In the genomic region with DNA sequence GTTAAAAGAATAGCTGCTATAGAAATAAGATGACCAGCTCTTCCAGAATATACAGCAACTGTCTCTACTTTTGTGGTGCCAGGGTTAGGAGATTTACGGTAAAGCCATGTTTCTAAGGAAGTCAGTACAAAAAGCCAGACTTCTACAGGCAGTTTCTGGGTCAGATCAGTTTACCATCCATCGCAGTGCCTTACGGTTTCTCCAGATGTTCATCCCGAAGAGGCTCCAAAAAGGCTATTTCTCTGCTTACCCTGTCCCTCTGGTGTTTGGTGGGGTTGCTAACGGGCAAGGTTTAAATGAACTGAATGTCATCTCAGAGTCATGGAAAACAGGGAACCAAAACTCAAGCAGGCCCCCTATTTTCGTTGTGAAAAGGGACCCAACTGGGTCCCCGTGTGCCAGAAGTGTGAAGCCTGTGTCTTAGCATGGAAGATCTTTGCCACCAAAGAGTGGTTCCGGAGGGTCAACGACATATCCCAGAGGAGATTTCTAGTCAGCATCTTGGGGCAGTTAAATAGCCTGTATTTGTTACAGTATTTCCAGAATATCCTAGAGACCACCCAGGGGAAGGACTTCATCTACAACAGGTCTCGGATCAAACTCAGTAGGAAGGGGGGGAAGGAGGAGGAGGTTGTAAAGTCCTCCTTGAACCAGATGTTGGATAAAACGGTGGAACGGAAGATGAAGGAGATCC, we compare ENCODE assay signal across 9 mouse cellular contexts. TPM values are rescaled to one million over a fixed set of nuclear protein-coding genes. Genes with fewer than 3 reads are reported as not detected.
DNase-seq lines count a peak whose midpoint lies in the region; ATAC-seq lines count a peak whose summit lies in the region.
"Had no signal": no experiment of that assay in that cellular context is flagged by ENCODE, and none has a peak within 500 bp of the region (broad histone marks: within the 10 kb centered on the region; RNA-seq: fewer than 3 reads in every experiment).

A gene (plus strand): TSS at position 109 of the 694 bp plus-strand sequence.

- H3K9me3 ChIP-seq in embryonic facial prominence, embryonic 11.5 days (replicated peaks; ENCODE audit: control insufficient read depth, low read length) = no peaks in the 10 kb centered on the region
- H3K9me3 ChIP-seq in hindbrain, embryonic 11.5 days (ENCODE audit: control insufficient read depth, low read length) = no peaks in the 10 kb centered on the region
- no peaks in the 10 kb centered on the region for H3K9me3 ChIP-seq in midbrain, embryonic 14.5 days (ENCODE audit: control insufficient read depth, low read length)

- no peak for ATAC-seq in embryonic facial prominence, embryonic 11.5 days (replicated peaks; ENCODE audit: insufficient number of reproducible peaks, low FRiP score, low TSS enrichment, low read depth)
- no peak for ATAC-seq in hindbrain, embryonic 11.5 days (ENCODE audit: low FRiP score)
- no peak for ATAC-seq in midbrain, embryonic 14.5 days (ENCODE audit: low FRiP score, low TSS enrichment)

- no peaks in the 10 kb centered on the region for H3K27me3 ChIP-seq in embryonic facial prominence, embryonic 11.5 days (ENCODE audit: control insufficient read depth, insufficient read depth, low read length)
- no peaks in the 10 kb centered on the region for H3K27me3 ChIP-seq in hindbrain, embryonic 11.5 days (ENCODE audit: control insufficient read depth, insufficient read depth, low read length)
- H3K27me3 ChIP-seq in midbrain, embryonic 14.5 days (ENCODE audit: control insufficient read depth, insufficient read depth, low read length) = no peaks in the 10 kb centered on the region

- no peak within 1 kb of the TSS for H3K4me3 ChIP-seq in embryonic facial prominence, embryonic 11.5 days (ENCODE audit: low read depth, low read length)
- no peak within 1 kb of the TSS for H3K4me3 ChIP-seq in hindbrain, embryonic 11.5 days (ENCODE audit: low read depth, low read length)
- no peak within 1 kb of the TSS for H3K4me3 ChIP-seq in midbrain, embryonic 14.5 days (replicated peaks; ENCODE audit: low read depth, low read length)
- H3K4me3 ChIP-seq: erythroblast, embryonic 14.5 days had no signal

- DNase-seq in spleen, postnatal 36 days (ENCODE audit: low spot score in 2 of 2) = peak; percentile 12 to 34
- DNase-seq in spleen, postnatal 14 days (ENCODE audit: low spot score in 2 of 2) = no peak
- peak; percentile 87 for DNase-seq in embryonic facial prominence, embryonic 11.5 days (ENCODE audit: low spot score)
- DNase-seq in hindbrain, embryonic 11.5 days (ENCODE audit: low spot score) = peak; percentile 52
- DNase-seq in left cerebral cortex, postnatal 25 days (ENCODE audit: low spot score in 2 of 2) = peak; percentile 15 to 51
- DNase-seq in midbrain, embryonic 14.5 days = peak; percentile 74
- peak; percentile 14 for DNase-seq in yolk sac, embryonic 10.5 days (ENCODE audit: low spot score)
- no peak for DNase-seq in gastrocnemius, postnatal 36 days

- no peaks in the 10 kb centered on the region; the same call in 1 of the 2 replicates for H3K4me1 ChIP-seq in embryonic facial prominence, embryonic 11.5 days (ENCODE audit: control insufficient read depth, insufficient read depth, low read length)
- no peaks in the 10 kb centered on the region for H3K4me1 ChIP-seq in hindbrain, embryonic 11.5 days (replicated peaks; ENCODE audit: control insufficient read depth, insufficient read depth, low read length)
- H3K4me1 ChIP-seq in midbrain, embryonic 14.5 days (ENCODE audit: control insufficient read depth, insufficient read depth, low read length) = no peaks in the 10 kb centered on the region

- no peak within 1 kb of the TSS for H3K27ac ChIP-seq in embryonic facial prominence, embryonic 11.5 days (replicated peaks; ENCODE audit: low read depth, low read length)
- H3K27ac ChIP-seq in hindbrain, embryonic 11.5 days (ENCODE audit: low read depth, low read length) = no peak within 1 kb of the TSS
- H3K27ac ChIP-seq in midbrain, embryonic 14.5 days (replicated peaks; ENCODE audit: low read depth, low read length) = no peak within 1 kb of the TSS

- H3K4me2 ChIP-seq in embryonic facial prominence, embryonic 11.5 days (ENCODE audit: low read depth, low read length) = peak within 1 kb of the TSS; percentile 14; the same call in 1 of the 2 replicates
- no peak within 1 kb of the TSS for H3K4me2 ChIP-seq in hindbrain, embryonic 11.5 days (replicated peaks; ENCODE audit: low read depth, low read length)
- H3K4me2 ChIP-seq in midbrain, embryonic 14.5 days (ENCODE audit: low read length) = peak within 1 kb of the TSS; percentile 16

- WGBS in embryonic facial prominence, embryonic 11.5 days = 12% methylated on average over 12 of the region's 12 CpGs
- 27% methylated on average over 12 of the region's 12 CpGs for whole genome bisulfite sequencing in hindbrain, embryonic 11.5 days
- 33% methylated on average over 12 of the region's 12 CpGs for WGBS in midbrain, embryonic 14.5 days

- H3K9ac ChIP-seq in embryonic facial prominence, embryonic 11.5 days (replicated peaks; ENCODE audit: low read length) = no peak within 1 kb of the TSS
- H3K9ac ChIP-seq in hindbrain, embryonic 11.5 days (ENCODE audit: low read depth, low read length) = no peak within 1 kb of the TSS
- H3K9ac ChIP-seq in midbrain, embryonic 14.5 days (replicated peaks; ENCODE audit: low read length) = no peak within 1 kb of the TSS

- no peaks in the 10 kb centered on the region for H3K36me3 ChIP-seq in embryonic facial prominence, embryonic 11.5 days (replicated peaks; ENCODE audit: control insufficient read depth, insufficient read depth, low read depth, low read length)
- no peaks in the 10 kb centered on the region for H3K36me3 ChIP-seq in hindbrain, embryonic 11.5 days (ENCODE audit: control insufficient read depth, insufficient read depth, low read length)
- H3K36me3 ChIP-seq in midbrain, embryonic 14.5 days (ENCODE audit: control insufficient read depth, insufficient read depth, low read length) = no peaks in the 10 kb centered on the region

- intact Hi-C loops in left cerebral cortex, postnatal 25 days (cut with DNase I) = no loop called here
- intact Hi-C loops in gastrocnemius, postnatal 36 days (cut with DNase I) = no loop called here

RNA-seq across cellular contexts. Expression of the gene that starts here (rescaled TPM):
- 0.32 and 1.1 TPM in 2 replicates for polyA plus RNA-seq in embryonic facial prominence, embryonic 11.5 days (2014; fragmentation: Nextera tagmentation; extraction: Ambion mirVana)
- 0.49 and 0.65 TPM in 2 replicates for polyA plus RNA-seq in hindbrain, embryonic 11.5 days (2014; fragmentation: Nextera tagmentation; extraction: Ambion mirVana)
- total RNA-seq in left cerebral cortex, postnatal 25 days (2021) = under 1 TPM; 0.39 to 0.57 TPM
- 0.24 and 0.27 TPM in 2 replicates for polyA plus RNA-seq in midbrain, embryonic 14.5 days (2014; fragmentation: Nextera tagmentation; extraction: Ambion mirVana)
- total RNA-seq in gastrocnemius, postnatal 36 days (2021) = under 1 TPM; 0.15 to 0.25 TPM
- polyA plus RNA-seq: erythroblast, embryonic 14.5 days had no signal

Comparison
In these comparisons a context has a peak if more than half of its experiments do, and no peak if none do; other contexts are left out.
1. DNase-seq: peak in spleen, postnatal 36 days (2 of 2), embryonic facial prominence, embryonic 11.5 days (single experiment) and yolk sac, embryonic 10.5 days (single experiment); none in spleen, postnatal 14 days (0 of 2) and gastrocnemius, postnatal 36 days (0 of 2).
2. Peak in DNase-seq in hindbrain, embryonic 11.5 days; RNA of the gene not detected or under 1 TPM.
3. Peak in DNase-seq in left cerebral cortex, postnatal 25 days; RNA of the gene not detected or under 1 TPM.
4. Peak in DNase-seq and H3K4me2 ChIP-seq in midbrain, embryonic 14.5 days; RNA of the gene not detected or under 1 TPM.